Mouse (Mus musculus): ENCODE data around the gene Tjp2. TPM values are rescaled to one million over a fixed set of nuclear protein-coding genes. Genes with fewer than 3 reads are reported as not detected.

Tjp2 gene
- polyA plus RNA-seq, 1 experiment, result 22.1 TPM

GRCm38 (mm10) chr19:24058021-24058420, 166.8 kb downstream of the Tjp2 start:
- no peaks in the 10 kb centered on the region for H3K27me3 ChIP-seq (ENCODE audit: control insufficient read depth, insufficient read depth, insufficient read length)
- no peaks in the 10 kb centered on the region for H3K79me2 ChIP-seq (ENCODE audit: control insufficient read depth, insufficient read depth)
- no peak overlapping the region for H3ac ChIP-seq (ENCODE audit: control insufficient read depth, insufficient read length, low read depth)
- H3K4me3 ChIP-seq (ENCODE audit: insufficient read depth, poor library complexity, severe bottlenecking), result no peak overlapping the region
- no peaks in the 10 kb centered on the region for H3K79me3 ChIP-seq (ENCODE audit: low read depth)
- H3K36me3 ChIP-seq (ENCODE audit: control insufficient read depth, insufficient read depth), result no peaks in the 10 kb centered on the region
- TF ChIP-seq CTCF (IDR thresholded peaks at IDR 0.05; ENCODE audit: control insufficient read depth, insufficient read depth, insufficient read length), result no peak
- no peak for TF ChIP-seq USF1 (IDR thresholded peaks at IDR 0.05; ENCODE audit: low read depth)
- no peak for TF ChIP-seq MAX (IDR thresholded peaks at IDR 0.05)
- TF ChIP-seq CEBPB (IDR thresholded peaks at IDR 0.05; ENCODE audit: low read depth), result no peak
- TF ChIP-seq MYOG (IDR thresholded peaks at IDR 0.05; ENCODE audit: control insufficient read depth, extremely low read depth, insufficient read length), result no peak
- no peak for TF ChIP-seq MYOD1 (IDR thresholded peaks at IDR 0.05; ENCODE audit: control insufficient read depth, insufficient read length, low read depth)

- TF ChIP-seq CEBPB (IDR thresholded peaks at IDR 0.05; ENCODE audit: low read depth) (no peak), MAX (IDR thresholded peaks at IDR 0.05) (no peak), FOSL1 (IDR thresholded peaks at IDR 0.05; ENCODE audit: insufficient read depth, low read length, poor library complexity, severe bottlenecking) (no peak), USF1 (IDR thresholded peaks at IDR 0.05; ENCODE audit: low read depth) (no peak), CTCF (IDR thresholded peaks at IDR 0.05; ENCODE audit: control insufficient read depth, insufficient read depth, insufficient read length) (no peak), MYOD1 (IDR thresholded peaks at IDR 0.05; ENCODE audit: control insufficient read depth, insufficient read length, low read depth) (no peak), MYOG (IDR thresholded peaks at IDR 0.05; ENCODE audit: control insufficient read depth, extremely low read depth, insufficient read length) (no peak)
- H3K79me3 ChIP-seq (ENCODE audit: low read depth), result no peaks in the 10 kb centered on the region
- H3K36me3 ChIP-seq (ENCODE audit: control insufficient read depth, insufficient read depth), result no peaks in the 10 kb centered on the region
- H3ac ChIP-seq (ENCODE audit: control insufficient read depth, insufficient read length, low read depth), result no peak overlapping the region
- H3K4me3 ChIP-seq (ENCODE audit: insufficient read depth, poor library complexity, severe bottlenecking), result no peak overlapping the region
- no peaks in the 10 kb centered on the region for H3K27me3 ChIP-seq (ENCODE audit: control insufficient read depth, insufficient read depth, insufficient read length)
- H3K79me2 ChIP-seq (ENCODE audit: control insufficient read depth, insufficient read depth), result no peaks in the 10 kb centered on the region
Measured at GRCm38 (mm10) chr19:24056880-24057279, 167.9 kb downstream of the Tjp2 start.

GRCm38 (mm10) chr19:24054904-24055303, 169.9 kb downstream of the Tjp2 start:
- no peaks in the 10 kb centered on the region for H3K36me3 ChIP-seq (ENCODE audit: control insufficient read depth, insufficient read depth)
- no peak overlapping the region for H3ac ChIP-seq (ENCODE audit: control insufficient read depth, insufficient read length, low read depth)
- H3K27me3 ChIP-seq (ENCODE audit: control insufficient read depth, insufficient read depth, insufficient read length), result no peaks in the 10 kb centered on the region
- no peak for TF ChIP-seq USF1 (IDR thresholded peaks at IDR 0.05; ENCODE audit: low read depth)
- TF ChIP-seq MAX (IDR thresholded peaks at IDR 0.05), result no peak
- TF ChIP-seq MYOG (IDR thresholded peaks at IDR 0.05; ENCODE audit: control insufficient read depth, extremely low read depth, insufficient read length), result no peak
- TF ChIP-seq MYOD1 (IDR thresholded peaks at IDR 0.05; ENCODE audit: control insufficient read depth, insufficient read length, low read depth), result no peak
- no peak for TF ChIP-seq FOSL1 (IDR thresholded peaks at IDR 0.05; ENCODE audit: insufficient read depth, low read length, poor library complexity, severe bottlenecking)
- TF ChIP-seq CEBPB (IDR thresholded peaks at IDR 0.05; ENCODE audit: low read depth), result no peak
- no peak for TF ChIP-seq CTCF (IDR thresholded peaks at IDR 0.05; ENCODE audit: control insufficient read depth, insufficient read depth, insufficient read length)
- no peak overlapping the region for H3K4me3 ChIP-seq (ENCODE audit: insufficient read depth, poor library complexity, severe bottlenecking)
- H3K79me2 ChIP-seq (ENCODE audit: control insufficient read depth, insufficient read depth), result no peaks in the 10 kb centered on the region
- H3K79me3 ChIP-seq (ENCODE audit: low read depth), result no peaks in the 10 kb centered on the region

- no peaks in the 10 kb centered on the region for H3K79me3 ChIP-seq (ENCODE audit: low read depth)
- H3ac ChIP-seq (ENCODE audit: control insufficient read depth, insufficient read length, low read depth), result no peak overlapping the region
- TF ChIP-seq MYOG (IDR thresholded peaks at IDR 0.05; ENCODE audit: control insufficient read depth, extremely low read depth, insufficient read length) (no peak), CEBPB (IDR thresholded peaks at IDR 0.05; ENCODE audit: low read depth) (no peak), FOSL1 (IDR thresholded peaks at IDR 0.05; ENCODE audit: insufficient read depth, low read length, poor library complexity, severe bottlenecking) (no peak), MYOD1 (IDR thresholded peaks at IDR 0.05; ENCODE audit: control insufficient read depth, insufficient read length, low read depth) (no peak), USF1 (IDR thresholded peaks at IDR 0.05; ENCODE audit: low read depth) (no peak), MAX (IDR thresholded peaks at IDR 0.05) (no peak), CTCF (IDR thresholded peaks at IDR 0.05; ENCODE audit: control insufficient read depth, insufficient read depth, insufficient read length) (no peak)
- no peaks in the 10 kb centered on the region for H3K36me3 ChIP-seq (ENCODE audit: control insufficient read depth, insufficient read depth)
- no peaks in the 10 kb centered on the region for H3K79me2 ChIP-seq (ENCODE audit: control insufficient read depth, insufficient read depth)
- no peaks in the 10 kb centered on the region for H3K27me3 ChIP-seq (ENCODE audit: control insufficient read depth, insufficient read depth, insufficient read length)
- no peak overlapping the region for H3K4me3 ChIP-seq (ENCODE audit: insufficient read depth, poor library complexity, severe bottlenecking)
Measured at GRCm38 (mm10) chr19:24054265-24054664, 170.6 kb downstream of the Tjp2 start.

GRCm38 (mm10) chr19:24050514-24050913, 174.3 kb downstream of the Tjp2 start:
- Histone ChIP-seq H3K36me3 (ENCODE audit: control insufficient read depth, insufficient read depth) (no peaks in the 10 kb centered on the region), H3ac (ENCODE audit: control insufficient read depth, insufficient read length, low read depth) (no peak overlapping the region), H3K79me3 (ENCODE audit: low read depth) (no peaks in the 10 kb centered on the region), H3K27me3 (ENCODE audit: control insufficient read depth, insufficient read depth, insufficient read length) (no peaks in the 10 kb centered on the region), H3K4me3 (ENCODE audit: insufficient read depth, poor library complexity, severe bottlenecking) (no peak overlapping the region), H3K79me2 (ENCODE audit: control insufficient read depth, insufficient read depth) (no peaks in the 10 kb centered on the region)
- TF ChIP-seq CEBPB (IDR thresholded peaks at IDR 0.05; ENCODE audit: low read depth) (no peak), MYOD1 (IDR thresholded peaks at IDR 0.05; ENCODE audit: control insufficient read depth, insufficient read length, low read depth) (no peak), USF1 (IDR thresholded peaks at IDR 0.05; ENCODE audit: low read depth) (no peak), CTCF (IDR thresholded peaks at IDR 0.05; ENCODE audit: control insufficient read depth, insufficient read depth, insufficient read length) (no peak), MAX (IDR thresholded peaks at IDR 0.05) (no peak), FOSL1 (IDR thresholded peaks at IDR 0.05; ENCODE audit: insufficient read depth, low read length, poor library complexity, severe bottlenecking) (no peak), MYOG (IDR thresholded peaks at IDR 0.05; ENCODE audit: control insufficient read depth, extremely low read depth, insufficient read length) (no peak)

- Histone ChIP-seq H3K4me3 (ENCODE audit: insufficient read depth, poor library complexity, severe bottlenecking) (no peak overlapping the region), H3K79me3 (ENCODE audit: low read depth) (no peaks in the 10 kb centered on the region), H3K27me3 (ENCODE audit: control insufficient read depth, insufficient read depth, insufficient read length) (no peaks in the 10 kb centered on the region), H3K79me2 (ENCODE audit: control insufficient read depth, insufficient read depth) (no peaks in the 10 kb centered on the region), H3ac (ENCODE audit: control insufficient read depth, insufficient read length, low read depth) (no peak overlapping the region), H3K36me3 (ENCODE audit: control insufficient read depth, insufficient read depth) (no peaks in the 10 kb centered on the region)
- TF ChIP-seq CTCF (IDR thresholded peaks at IDR 0.05; ENCODE audit: control insufficient read depth, insufficient read depth, insufficient read length), result no peak
- TF ChIP-seq MYOG (IDR thresholded peaks at IDR 0.05; ENCODE audit: control insufficient read depth, extremely low read depth, insufficient read length), result no peak
- no peak for TF ChIP-seq FOSL1 (IDR thresholded peaks at IDR 0.05; ENCODE audit: insufficient read depth, low read length, poor library complexity, severe bottlenecking)
- TF ChIP-seq MAX (IDR thresholded peaks at IDR 0.05), result no peak
- TF ChIP-seq USF1 (IDR thresholded peaks at IDR 0.05; ENCODE audit: low read depth), result no peak
- TF ChIP-seq MYOD1 (IDR thresholded peaks at IDR 0.05; ENCODE audit: control insufficient read depth, insufficient read length, low read depth), result no peak
- TF ChIP-seq CEBPB (IDR thresholded peaks at IDR 0.05; ENCODE audit: low read depth), result no peak
Measured at GRCm38 (mm10) chr19:24049329-24049728, 175.5 kb downstream of the Tjp2 start.
